Mouse (Mus musculus): ENCODE results near the gene Lrch2. TPM values are rescaled to one million over a fixed set of nuclear protein-coding genes. Genes with fewer than 3 reads are reported as not detected.
"Not testable (repeated sequence)": the region's sequence is repeated elsewhere in the genome, so short reads cannot be mapped to it uniquely, and the experiment has no call there.

The Lrch2 gene
- 10.7 TPM in 2 replicates for polyA plus RNA-seq (2014; fragmentation: Nextera tagmentation; extraction: Ambion mirVana)

DNA sequence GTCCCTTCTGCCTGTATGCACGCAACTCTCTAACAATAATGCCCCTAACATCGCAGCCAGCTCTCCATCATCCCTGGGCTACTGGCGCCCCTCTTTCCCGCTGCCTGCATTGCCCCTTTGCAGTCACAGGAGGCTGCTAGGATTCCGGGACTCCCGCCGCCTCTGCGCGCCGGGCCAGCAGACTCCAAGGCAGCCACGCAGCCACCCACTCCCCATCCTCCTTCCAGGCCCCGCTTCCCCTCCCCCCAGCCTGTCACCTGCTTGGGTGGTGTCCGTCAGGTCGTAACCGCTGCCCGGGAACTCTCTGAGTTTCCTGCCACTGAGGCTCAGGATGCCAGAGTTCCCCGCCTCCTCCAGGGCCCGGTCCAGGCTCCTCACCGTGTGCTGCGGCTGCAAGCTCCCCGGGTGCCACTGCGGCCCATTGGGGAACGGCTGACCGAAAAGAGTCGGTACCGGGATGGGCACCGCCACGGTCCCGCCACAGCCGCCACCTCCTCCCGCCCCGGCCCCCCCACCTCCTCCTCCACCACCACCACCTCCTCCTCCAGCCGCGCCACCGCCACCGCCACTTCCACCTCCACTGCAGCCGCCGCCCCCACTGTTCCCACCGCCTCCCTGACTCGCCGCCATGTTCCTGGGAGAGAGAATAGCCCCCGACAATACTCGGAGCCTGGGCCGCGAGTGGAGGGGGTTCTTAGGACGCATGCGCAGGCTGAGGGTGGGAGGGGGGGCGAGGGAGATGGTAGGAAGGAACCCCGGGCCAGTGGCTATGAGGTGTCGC lies at the start of gene Lrch2:
TSS of gene Lrch2 (minus strand) at position 661 of the 781 bp plus-strand sequence.
- 20% methylated on average over 33 of the region's 50 CpGs for WGBS
- peak; percentile 92 for ATAC-seq (replicated peaks; ENCODE audit: low FRiP score)
- Histone ChIP-seq H3K4me2 (ENCODE audit: low read depth, low read length, severe bottlenecking) (peak within 1 kb of the TSS; percentile 39), H3K36me3 (ENCODE audit: control insufficient read depth, insufficient read depth, low read length) (no peaks in the 10 kb centered on the region), H3K9ac (ENCODE audit: low read length) (peak within 1 kb of the TSS; percentile 65), H3K4me3 (ENCODE audit: low read depth, low read length) (peak within 1 kb of the TSS; percentile 57), H3K27me3 (ENCODE audit: control insufficient read depth, insufficient read depth, low read length) (no peaks in the 10 kb centered on the region), H3K4me1 (replicated peaks; ENCODE audit: control insufficient read depth, insufficient read depth, low read length) (no peaks in the 10 kb centered on the region), H3K27ac (ENCODE audit: low read depth, low read length) (peak within 1 kb of the TSS; percentile 64), H3K9me3 (ENCODE audit: control insufficient read depth, low read length) (no peaks in the 10 kb centered on the region)
- peak; percentile 83 for DNase-seq (ENCODE audit: low spot score)

DNA sequence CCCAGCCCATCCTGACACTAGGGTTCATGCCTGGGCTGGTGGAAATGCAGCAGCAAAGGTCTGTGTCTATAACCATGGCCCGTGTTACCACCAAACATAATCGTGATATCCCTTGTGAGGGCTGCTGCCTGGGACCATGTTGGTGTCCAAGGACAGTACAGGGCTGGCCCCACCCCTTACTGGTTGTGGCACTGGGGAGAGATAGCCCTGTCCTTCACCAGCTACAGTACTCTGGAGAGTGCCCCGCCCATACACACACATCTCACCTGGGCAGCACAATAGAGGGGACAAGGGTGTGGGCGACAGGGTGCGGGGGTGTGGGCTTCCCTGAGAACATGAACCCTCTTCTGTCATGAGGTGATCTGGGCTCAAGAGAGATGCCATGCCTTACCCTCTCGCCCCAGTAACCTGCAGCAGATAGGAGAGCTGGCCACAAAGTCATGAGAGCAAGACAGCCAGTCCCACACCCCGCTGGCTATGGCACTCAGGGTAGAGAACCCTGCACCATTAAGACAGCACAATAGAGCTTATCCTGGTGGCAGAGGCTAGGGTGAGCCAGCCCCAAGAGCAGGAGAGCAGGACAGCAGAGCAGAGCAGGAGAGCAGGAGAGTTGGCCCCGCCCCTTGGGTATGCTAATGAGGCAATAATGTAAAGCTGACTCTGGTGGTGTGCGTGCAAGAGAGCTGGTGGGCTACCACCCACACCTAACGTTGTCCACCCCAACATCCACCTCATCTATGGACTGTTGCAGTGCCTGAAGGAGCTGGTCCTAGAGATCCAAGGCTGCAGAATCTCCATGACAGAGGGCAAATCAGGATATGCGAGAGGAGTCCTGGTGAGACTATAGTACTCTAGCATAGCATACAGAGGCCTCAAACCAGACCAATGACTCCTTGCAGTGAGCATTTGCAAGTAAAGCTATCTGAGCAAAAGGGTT lies 12.7 kb downstream of the Lrch2 start:
- Histone ChIP-seq H3K4me1 (replicated peaks; ENCODE audit: control insufficient read depth, insufficient read depth, low read length) (no peaks in the 10 kb centered on the region), H3K36me3 (ENCODE audit: control insufficient read depth, insufficient read depth, low read length) (no peaks in the 10 kb centered on the region), H3K27ac (ENCODE audit: low read depth, low read length) (no peak overlapping the region), H3K9ac (ENCODE audit: low read length) (no peak overlapping the region), H3K27me3 (ENCODE audit: control insufficient read depth, insufficient read depth, low read length) (no peaks in the 10 kb centered on the region), H3K4me2 (ENCODE audit: low read depth, low read length, severe bottlenecking) (no peak overlapping the region), H3K9me3 (ENCODE audit: control insufficient read depth, low read length) (no peaks in the 10 kb centered on the region), H3K4me3 (ENCODE audit: low read depth, low read length) (no peak overlapping the region)
- DNase-seq (ENCODE audit: low spot score) (no peak), ATAC-seq (replicated peaks; ENCODE audit: low FRiP score) (peak; percentile 49; the same call in 1 of the 2 replicates)
- 62% methylated on average over 11 of the region's 11 CpGs for WGBS

DNA sequence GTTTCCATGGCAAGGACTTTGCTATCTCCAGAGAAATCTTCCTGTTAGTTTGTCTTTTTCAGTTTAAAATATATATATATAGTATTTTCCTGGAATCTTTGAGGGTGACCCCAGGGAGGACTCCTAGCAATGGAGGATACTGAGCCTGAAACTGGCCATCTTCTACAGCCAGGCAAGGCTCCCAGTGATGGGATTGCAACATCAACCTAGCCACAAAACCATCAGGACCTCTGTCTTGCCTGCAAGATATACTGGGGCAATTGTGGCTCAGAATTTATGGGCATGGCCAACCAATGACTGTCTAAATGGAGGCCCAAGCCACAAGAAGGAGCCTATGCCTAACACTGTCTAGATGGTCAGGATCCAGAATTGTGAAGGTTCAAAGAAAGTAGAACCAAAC lies 15.5 kb downstream of the Lrch2 start:
- DNase-seq (ENCODE audit: low spot score), result no peak

DNA sequence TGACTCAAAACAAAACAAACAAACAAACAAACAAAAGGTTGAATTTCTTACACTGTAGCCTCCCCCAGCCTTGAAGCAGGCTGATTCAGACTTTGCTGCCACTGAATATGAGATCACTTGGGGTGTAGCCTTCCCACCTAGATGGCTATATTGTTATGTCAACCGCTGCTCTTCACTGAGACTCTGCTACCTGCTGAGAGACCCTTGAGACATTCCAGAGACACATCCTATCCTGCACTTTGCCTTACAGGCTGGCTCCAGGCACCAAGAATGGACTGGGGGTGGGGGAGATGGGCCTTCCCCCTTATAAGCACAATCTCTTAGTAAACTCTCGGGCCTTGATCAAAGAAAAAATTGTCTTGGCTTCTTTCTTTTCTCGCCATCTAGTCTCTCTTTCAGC lies 16.8 kb downstream of the Lrch2 start:
- H3K4me3 ChIP-seq (ENCODE audit: low read depth, low read length); H3K27me3 ChIP-seq (ENCODE audit: control insufficient read depth, insufficient read depth, low read length); H3K36me3 ChIP-seq (ENCODE audit: control insufficient read depth, insufficient read depth, low read length); H3K4me1 ChIP-seq (replicated peaks; ENCODE audit: control insufficient read depth, insufficient read depth, low read length); ATAC-seq (replicated peaks; ENCODE audit: low FRiP score); H3K9ac ChIP-seq (ENCODE audit: low read length); H3K27ac ChIP-seq (ENCODE audit: low read depth, low read length); H3K4me2 ChIP-seq (ENCODE audit: low read depth, low read length, severe bottlenecking); H3K9me3 ChIP-seq (ENCODE audit: control insufficient read depth, low read length); DNase-seq (ENCODE audit: low spot score): not testable (repeated sequence)
- WGBS, result 55% methylated on average over 3 of the region's 3 CpGs

More for the DNA sequence above, 15.5 kb downstream of the Lrch2 start:
- ATAC-seq (replicated peaks; ENCODE audit: low FRiP score), result no peak
- Histone ChIP-seq H3K9ac (ENCODE audit: low read length) (no peak overlapping the region), H3K27ac (ENCODE audit: low read depth, low read length) (no peak overlapping the region), H3K9me3 (ENCODE audit: control insufficient read depth, low read length) (no peaks in the 10 kb centered on the region), H3K4me1 (replicated peaks; ENCODE audit: control insufficient read depth, insufficient read depth, low read length) (no peaks in the 10 kb centered on the region), H3K4me2 (ENCODE audit: low read depth, low read length, severe bottlenecking) (no peak overlapping the region), H3K36me3 (ENCODE audit: control insufficient read depth, insufficient read depth, low read length) (no peaks in the 10 kb centered on the region), H3K4me3 (ENCODE audit: low read depth, low read length) (no peak overlapping the region), H3K27me3 (ENCODE audit: control insufficient read depth, insufficient read depth, low read length) (no peaks in the 10 kb centered on the region)

DNA sequence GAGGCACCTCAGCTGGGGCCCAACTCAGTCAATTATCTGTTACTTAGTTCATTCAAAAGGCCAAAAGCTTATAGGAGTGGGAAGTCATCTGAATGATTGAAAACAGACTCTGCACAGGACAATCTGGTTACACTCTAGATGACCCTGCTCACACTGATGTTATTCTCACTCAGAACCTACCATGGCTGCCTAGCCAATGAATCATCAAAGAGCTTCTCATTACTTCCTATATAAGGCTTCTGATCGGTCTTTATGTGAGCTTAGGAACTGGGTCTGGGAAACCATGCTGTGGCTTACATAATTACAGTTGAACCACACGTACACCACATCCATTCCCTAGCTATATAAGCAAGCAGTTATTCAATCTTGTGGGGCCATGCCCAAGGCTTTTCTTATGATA lies 18.3 kb downstream of the Lrch2 start:
- Histone ChIP-seq H3K27ac (ENCODE audit: low read depth, low read length) (no peak overlapping the region), H3K9me3 (ENCODE audit: control insufficient read depth, low read length) (no peaks in the 10 kb centered on the region), H3K4me3 (ENCODE audit: low read depth, low read length) (no peak overlapping the region), H3K36me3 (ENCODE audit: control insufficient read depth, insufficient read depth, low read length) (no peaks in the 10 kb centered on the region), H3K4me2 (ENCODE audit: low read depth, low read length, severe bottlenecking) (no peak overlapping the region), H3K27me3 (ENCODE audit: control insufficient read depth, insufficient read depth, low read length) (no peaks in the 10 kb centered on the region), H3K4me1 (replicated peaks; ENCODE audit: control insufficient read depth, insufficient read depth, low read length) (no peaks in the 10 kb centered on the region), H3K9ac (ENCODE audit: low read length) (no peak overlapping the region)
- WGBS, result 72% methylated on average over 2 of the region's 2 CpGs
- ATAC-seq (replicated peaks; ENCODE audit: low FRiP score), result no peak
- no peak for DNase-seq (ENCODE audit: low spot score)

DNA sequence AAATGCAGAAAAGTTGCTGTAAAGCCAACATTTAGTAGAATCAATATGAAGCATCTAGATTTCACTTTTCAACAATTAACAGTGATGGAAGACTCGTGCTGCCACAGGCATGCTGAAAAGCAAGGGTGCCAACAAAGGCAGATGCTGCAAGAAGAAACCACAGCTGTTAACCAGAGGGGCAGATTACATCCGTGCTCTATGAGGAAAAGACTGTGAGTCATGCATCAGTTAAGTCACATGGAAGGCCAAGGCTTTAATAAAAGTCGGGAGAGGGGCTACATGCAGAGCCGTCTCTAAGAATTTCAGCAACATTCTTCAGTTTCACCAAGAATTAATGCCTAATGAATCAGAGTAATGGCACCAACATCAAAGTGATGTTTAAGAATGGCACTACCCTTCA lies 22.2 kb downstream of the Lrch2 start:
- H3K4me2 ChIP-seq (ENCODE audit: low read depth, low read length, severe bottlenecking), result no peak overlapping the region
- no peaks in the 10 kb centered on the region for H3K4me1 ChIP-seq (replicated peaks; ENCODE audit: control insufficient read depth, insufficient read depth, low read length)
- ATAC-seq (replicated peaks; ENCODE audit: low FRiP score) (no peak), DNase-seq (ENCODE audit: low spot score) (no peak)
- H3K9me3 ChIP-seq (ENCODE audit: control insufficient read depth, low read length), result no peaks in the 10 kb centered on the region
- H3K27me3 ChIP-seq (ENCODE audit: control insufficient read depth, insufficient read depth, low read length), result no peaks in the 10 kb centered on the region
- H3K36me3 ChIP-seq (ENCODE audit: control insufficient read depth, insufficient read depth, low read length), result no peaks in the 10 kb centered on the region
- WGBS, result 71% methylated on average over 4 of the region's 4 CpGs
- H3K4me3 ChIP-seq (ENCODE audit: low read depth, low read length), result no peak overlapping the region
- no peak overlapping the region for H3K9ac ChIP-seq (ENCODE audit: low read length)
- no peak overlapping the region for H3K27ac ChIP-seq (ENCODE audit: low read depth, low read length)

DNA sequence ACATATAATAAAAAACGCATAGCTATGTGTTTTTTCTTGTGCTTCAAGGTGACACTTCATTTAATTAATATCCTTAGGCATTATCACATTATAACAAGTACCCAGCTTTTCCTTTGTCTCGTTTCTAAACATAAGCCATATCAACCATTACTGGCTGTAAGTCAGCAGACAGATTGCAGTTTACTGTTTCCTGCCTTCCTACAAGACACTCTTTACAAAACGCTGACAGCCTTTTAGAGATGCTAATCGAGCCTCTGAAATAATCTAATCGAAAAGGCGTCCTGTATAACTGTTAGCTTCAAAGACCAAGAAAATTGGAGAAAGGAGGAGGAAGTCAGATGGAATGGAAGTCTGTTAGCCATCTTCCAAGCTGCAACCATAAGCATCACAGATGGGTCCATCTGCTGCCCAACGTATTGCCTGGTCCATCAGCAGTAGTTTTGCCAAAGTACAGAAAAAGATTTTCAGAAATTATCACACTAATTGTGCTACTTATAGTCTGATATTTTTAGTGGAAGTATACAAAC lies 26.2 kb downstream of the Lrch2 start:
- DNase-seq (ENCODE audit: low spot score) (no peak), ATAC-seq (replicated peaks; ENCODE audit: low FRiP score) (no peak)
- H3K4me2 ChIP-seq (ENCODE audit: low read depth, low read length, severe bottlenecking), result no peak overlapping the region
- no peak overlapping the region for H3K4me3 ChIP-seq (ENCODE audit: low read depth, low read length)
- no peak overlapping the region for H3K9ac ChIP-seq (ENCODE audit: low read length)
- no peaks in the 10 kb centered on the region for H3K9me3 ChIP-seq (ENCODE audit: control insufficient read depth, low read length)
- no peaks in the 10 kb centered on the region for H3K36me3 ChIP-seq (ENCODE audit: control insufficient read depth, insufficient read depth, low read length)
- 72% methylated on average over 7 of the region's 7 CpGs for WGBS
- H3K4me1 ChIP-seq (replicated peaks; ENCODE audit: control insufficient read depth, insufficient read depth, low read length), result no peaks in the 10 kb centered on the region
- no peak overlapping the region for H3K27ac ChIP-seq (ENCODE audit: low read depth, low read length)
- H3K27me3 ChIP-seq (ENCODE audit: control insufficient read depth, insufficient read depth, low read length), result no peaks in the 10 kb centered on the region

DNA sequence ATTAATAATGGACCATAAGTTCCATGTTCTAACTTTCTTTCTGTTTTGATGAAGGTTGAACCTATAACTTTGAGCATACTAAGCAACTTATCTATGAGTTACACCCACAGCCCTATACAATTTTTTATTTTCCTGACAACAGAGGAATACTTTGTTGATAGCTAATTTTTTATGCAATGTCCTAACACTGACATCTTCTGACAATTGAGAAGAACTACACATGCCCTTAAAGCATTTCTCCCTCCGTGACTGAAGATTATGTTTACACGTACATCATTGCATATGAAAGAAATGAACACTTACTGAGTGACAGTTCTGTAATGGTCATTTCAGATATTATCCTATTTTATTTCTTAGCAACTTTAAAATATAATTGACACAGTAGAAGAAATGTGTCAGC lies 64.3 kb downstream of the Lrch2 start:
- no peak overlapping the region for H3K4me2 ChIP-seq (ENCODE audit: low read depth, low read length, severe bottlenecking)
- H3K9me3 ChIP-seq (ENCODE audit: control insufficient read depth, low read length), result no peaks in the 10 kb centered on the region
- no peaks in the 10 kb centered on the region for H3K4me1 ChIP-seq (replicated peaks; ENCODE audit: control insufficient read depth, insufficient read depth, low read length)
- no peak overlapping the region for H3K9ac ChIP-seq (ENCODE audit: low read length)
- H3K36me3 ChIP-seq (ENCODE audit: control insufficient read depth, insufficient read depth, low read length), result no peaks in the 10 kb centered on the region
- H3K27me3 ChIP-seq (ENCODE audit: control insufficient read depth, insufficient read depth, low read length), result no peaks in the 10 kb centered on the region
- WGBS, result 79% methylated on average over 2 of the region's 2 CpGs
- ATAC-seq (replicated peaks; ENCODE audit: low FRiP score), result no peak
- no peak for DNase-seq (ENCODE audit: low spot score)
- H3K27ac ChIP-seq (ENCODE audit: low read depth, low read length), result no peak overlapping the region
- no peak overlapping the region for H3K4me3 ChIP-seq (ENCODE audit: low read depth, low read length)

Measured in forebrain, embryonic 11.5 days (tissue).